Mouse (Mus musculus) heart, postnatal 0 days (tissue): Measurements from ENCODE around the gene Ccdc42.

ENCODE experiments used
- CTCF ChIP-seq: IDR thresholded peaks from 2 replicates; pipeline ENCODE4 v1.5.1; 2016; ENCODE audit warnings: antibody characterized with exemption, control low read depth, low read depth
- EP300 ChIP-seq: IDR thresholded peaks from 2 replicates; pipeline ENCODE4 v1.6.1; 2016; ENCODE audit warnings: antibody characterized with exemption, low read depth

GRCm38 (mm10) chr11:68593247-68593646, 6.4 kb downstream of the Ccdc42 start:
- TF ChIP-seq CTCF (no peak), EP300 (no peak)
